Mouse (Mus musculus): ENCODE measurements around the gene Prdm2.

- TF ChIP-seq NRF1 (IDR thresholded peaks at IDR 0.05; ENCODE audit: insufficient read depth, low read depth, low read length, poor library complexity, severe bottlenecking) (no peak), CTCF (IDR thresholded peaks at IDR 0.05 in 2 of 3, conservative IDR thresholded peaks at IDR 0.05 in 1 of 3; ENCODE audit: control insufficient read depth in 1 of 3, insufficient read depth in 1 of 3, low read depth in 2 of 3, low read length in 3 of 3, poor library complexity in 1 of 3, severe bottlenecking in 1 of 3) (no peak), MYB (IDR thresholded peaks at IDR 0.05; ENCODE audit: low read depth, low read length) (no peak), NELFE (IDR thresholded peaks at IDR 0.05; ENCODE audit: low read depth, low read length) (no peak), POLR2A (IDR thresholded peaks at IDR 0.05; ENCODE audit: control insufficient read depth in 1 of 2, insufficient read depth in 1 of 2, low read depth in 1 of 2, low read length in 2 of 2, poor library complexity in 1 of 2) (no peak), TAL1 (IDR thresholded peaks at IDR 0.05; ENCODE audit: low read length) (no peak), MAX (IDR thresholded peaks at IDR 0.05; ENCODE audit: low read length) (no peak), RAD21 (IDR thresholded peaks at IDR 0.05; ENCODE audit: low read depth, low read length) (no peak)
These were observed 57.8 kb downstream of the Prdm2 start for GRCm38 (mm10) chr4:143155036-143155435.

All from MEL (cell line).